Mouse (Mus musculus) gastrocnemius, postnatal 36 days (tissue): ENCODE measurements around the gene Ces2b. TPM values are rescaled to one million over a fixed set of nuclear protein-coding genes. Genes with fewer than 3 reads are reported as not detected.

ENCODE experiments used
- total RNA-seq, 2 experiments: library from RNA; stranded (reverse); gene quantifications; 2 replicates each; pipeline ENCODE4 v1.2.3; 2021

The Ces2b gene
- total RNA-seq, 2 experiments from 2014 or later = 0.15 to 0.17 TPM

Other genes starting within 250 kb of the Ces2b start
- gene Pdp2, start 240.1 kb upstream of the Ces2b start, total RNA-seq = 1 to 10 TPM; 4.2 to 7.4 TPM
- gene Cdh16, start 207.2 kb upstream of the Ces2b start, total RNA-seq = not detected
- 1 to 10 TPM; 2.2 to 2.9 TPM for gene Rrad, start 200.2 kb upstream of the Ces2b start, total RNA-seq
- gene Ciao2b, start 189.6 kb upstream of the Ces2b start, total RNA-seq = 10 to 100 TPM; 29.1 to 29.4 TPM
- gene Ces2a, start 97.6 kb upstream of the Ces2b start, total RNA-seq = not detected
- gene Ces2c, start 15.5 kb downstream of the Ces2b start, total RNA-seq = 1 to 10 TPM in 1 of 2 experiments, under 1 TPM in 1; 0.20 to 1.3 TPM
- not detected for gene Ces2e, start 94.7 kb downstream of the Ces2b start, total RNA-seq
- gene Ces2f, start 115.8 kb downstream of the Ces2b start, total RNA-seq = under 1 TPM in 1 of 2 experiments, not detected in 1; 0.10 TPM
- gene Ces2g, start 130.1 kb downstream of the Ces2b start, total RNA-seq = under 1 TPM; 0.39 to 0.43 TPM
- not detected for gene Ces2h, start 169.3 kb downstream of the Ces2b start, total RNA-seq
- under 1 TPM in 1 of 2 experiments, not detected in 1; 0.38 TPM for gene Ces3a, start 217.0 kb downstream of the Ces2b start, total RNA-seq